Comparison of ENCODE assay signal across 10 mouse cellular contexts in the genomic region with DNA sequence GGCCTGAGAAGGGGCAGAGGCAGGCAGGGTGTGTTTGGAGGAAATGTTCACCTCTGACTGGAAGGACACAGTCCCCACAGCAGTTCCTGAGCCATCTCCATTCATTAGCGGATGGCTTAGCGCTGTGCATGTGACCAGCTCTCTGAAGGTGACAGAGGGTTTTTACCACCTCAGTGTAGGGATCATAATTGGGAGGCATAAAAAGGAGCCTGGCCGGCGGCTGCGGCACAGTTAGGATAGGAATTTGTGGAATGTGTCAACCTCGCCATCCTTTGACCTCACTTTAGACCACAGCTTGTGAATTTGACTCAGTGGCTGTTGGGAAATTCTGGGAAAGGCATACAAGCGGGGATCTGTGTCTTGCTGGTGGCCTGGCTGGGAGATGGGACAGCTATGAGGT. TPM values are rescaled to one million over a fixed set of nuclear protein-coding genes. Genes with fewer than 3 reads are reported as not detected.
DNase-seq lines count a peak whose midpoint lies in the region; ATAC-seq lines count a peak whose summit lies in the region.
"Had no signal": no experiment of that assay in that cellular context is flagged by ENCODE, and none has a peak within 500 bp of the region (broad histone marks: within the 10 kb centered on the region; RNA-seq: fewer than 3 reads in every experiment).

No protein-coding gene starts in this region.

- 19% methylated on average over 7 of the region's 7 CpGs for WGBS in heart, embryonic 12.5 days
- WGBS in midbrain, embryonic 10.5 days, result 72% methylated on average over 7 of the region's 7 CpGs
- 62% methylated on average over 7 of the region's 7 CpGs for WGBS in midbrain, embryonic 15.5 days
- 42% methylated on average over 7 of the region's 7 CpGs for WGBS in intestine, embryonic 15.5 days

- H3K36me3 ChIP-seq in heart, embryonic 12.5 days, result peaks cover 24% of the 10 kb centered on the region
- H3K36me3 ChIP-seq in midbrain, embryonic 10.5 days, result no peaks in the 10 kb centered on the region
- no peaks in the 10 kb centered on the region for H3K36me3 ChIP-seq in midbrain, embryonic 15.5 days (replicated peaks)
- no peaks in the 10 kb centered on the region for H3K36me3 ChIP-seq in intestine, embryonic 15.5 days

- H3K9me3 ChIP-seq in heart, embryonic 12.5 days (replicated peaks), result no peaks in the 10 kb centered on the region
- H3K9me3 ChIP-seq in midbrain, embryonic 10.5 days (replicated peaks), result no peaks in the 10 kb centered on the region
- no peaks in the 10 kb centered on the region for H3K9me3 ChIP-seq in midbrain, embryonic 15.5 days
- H3K9me3 ChIP-seq in intestine, embryonic 15.5 days, result no peaks in the 10 kb centered on the region

- H3K4me2 ChIP-seq in heart, embryonic 12.5 days, result peak overlapping the region; percentile 48
- no peak overlapping the region for H3K4me2 ChIP-seq in midbrain, embryonic 15.5 days
- H3K4me2 ChIP-seq in intestine, embryonic 15.5 days (replicated peaks), result 0 out of 2 replicates have a peak overlapping the region, but pooled peaks have one; percentile 22

- peak overlapping the region; percentile 33 for H3K9ac ChIP-seq in heart, embryonic 12.5 days
- H3K9ac ChIP-seq in midbrain, embryonic 15.5 days, result no peak overlapping the region
- no peak overlapping the region for H3K9ac ChIP-seq in intestine, embryonic 15.5 days

- H3K4me3 ChIP-seq in heart, embryonic 12.5 days, result peak overlapping the region; percentile 15; the same call in 1 of the 2 replicates
- no peak overlapping the region for H3K4me3 ChIP-seq in midbrain, embryonic 10.5 days
- no peak overlapping the region for H3K4me3 ChIP-seq in midbrain, embryonic 15.5 days
- H3K4me3 ChIP-seq in intestine, embryonic 15.5 days (replicated peaks), result no peak overlapping the region

- H3K27ac ChIP-seq in heart, embryonic 12.5 days (ENCODE audit: poor library complexity, severe bottlenecking), result peak overlapping the region; percentile 77
- H3K27ac ChIP-seq in midbrain, embryonic 10.5 days (replicated peaks), result peak overlapping the region; percentile 53
- no peak overlapping the region for H3K27ac ChIP-seq in midbrain, embryonic 15.5 days
- H3K27ac ChIP-seq in intestine, embryonic 15.5 days, result no peak overlapping the region

- no peak for DNase-seq in heart, postnatal 10 days
- no peak for DNase-seq in midbrain, embryonic 10.5 days (ENCODE audit: low spot score)
- DNase-seq in retina, embryonic 14.5 days (ENCODE audit: low spot score), result peak; percentile 23
- no peak for DNase-seq in left cerebral cortex, adult 8-10 months (ENCODE audit: low spot score in 2 of 2)
- no peak for DNase-seq in thymus, postnatal 0 days (ENCODE audit: low spot score)
- DNase-seq: adrenal gland, postnatal 25 days; thymus, adult 18-20 months had no signal

- intact Hi-C loops in heart, postnatal 10 days (cut with DNase I), result no loop called here

- H3K4me1 ChIP-seq in heart, embryonic 12.5 days (replicated peaks), result peaks cover 58% of the 10 kb centered on the region
- peaks cover 20% of the 10 kb centered on the region for H3K4me1 ChIP-seq in midbrain, embryonic 10.5 days
- no peaks in the 10 kb centered on the region for H3K4me1 ChIP-seq in midbrain, embryonic 15.5 days
- H3K4me1 ChIP-seq in intestine, embryonic 15.5 days (replicated peaks), result peaks cover 25% of the 10 kb centered on the region

- no peaks in the 10 kb centered on the region for H3K27me3 ChIP-seq in heart, embryonic 12.5 days (replicated peaks)
- H3K27me3 ChIP-seq in midbrain, embryonic 10.5 days (ENCODE audit: low read depth, poor library complexity, severe bottlenecking), result no peaks in the 10 kb centered on the region
- H3K27me3 ChIP-seq in midbrain, embryonic 15.5 days (replicated peaks), result no peaks in the 10 kb centered on the region
- H3K27me3 ChIP-seq in intestine, embryonic 15.5 days (replicated peaks), result no peaks in the 10 kb centered on the region

- no peak for ATAC-seq in heart, embryonic 12.5 days (ENCODE audit: insufficient number of reproducible peaks, low FRiP score)
- ATAC-seq in midbrain, embryonic 15.5 days (replicated peaks), result no peak
- ATAC-seq in intestine, embryonic 15.5 days, result no peak

RNA-seq across cellular contexts. Expression of a gene that starts 7.4 kb away (rescaled TPM):
- polyA plus RNA-seq in heart, embryonic 12.5 days (2016; fragmentation: Nextera tagmentation; extraction: Ambion mirVana), result 159 and 168 TPM in 2 replicates
- total RNA-seq in heart, postnatal 10 days (2021), result 100 to 1,000 TPM; 152 to 166 TPM
- 25.6 and 29.2 TPM in 2 replicates for polyA plus RNA-seq in midbrain, embryonic 10.5 days (2016; fragmentation: Nextera tagmentation; extraction: Ambion mirVana)
- 32.4 and 32.8 TPM in 2 replicates for polyA plus RNA-seq in midbrain, embryonic 15.5 days (2015; fragmentation: Nextera tagmentation; extraction: Ambion mirVana)
- polyA plus RNA-seq in intestine, embryonic 15.5 days (2015; fragmentation: Nextera tagmentation; extraction: Ambion mirVana), result 62.6 and 63.2 TPM in 2 replicates
- 10 to 100 TPM; 19.5 to 22.0 (median 21.4) TPM for total RNA-seq in left cerebral cortex, adult 8-10 months (2022)
- polyA plus RNA-seq in thymus, postnatal 0 days (2015; fragmentation: Nextera tagmentation; extraction: Ambion mirVana), result 25.9 and 28.5 TPM in 2 replicates

RNA-seq across cellular contexts. Expression of a gene that starts 32.2 kb away (rescaled TPM):
- 285 and 294 TPM in 2 replicates for polyA plus RNA-seq in heart, embryonic 12.5 days (2016; fragmentation: Nextera tagmentation; extraction: Ambion mirVana)
- total RNA-seq in heart, postnatal 10 days (2021), result 100 to 1,000 TPM; 522 to 538 TPM
- polyA plus RNA-seq in midbrain, embryonic 10.5 days (2016; fragmentation: Nextera tagmentation; extraction: Ambion mirVana), result 26.4 and 30.3 TPM in 2 replicates
- polyA plus RNA-seq in midbrain, embryonic 15.5 days (2015; fragmentation: Nextera tagmentation; extraction: Ambion mirVana), result 97.6 and 101 TPM in 2 replicates
- polyA plus RNA-seq in intestine, embryonic 15.5 days (2015; fragmentation: Nextera tagmentation; extraction: Ambion mirVana), result 19.2 and 19.6 TPM in 2 replicates
- 100 to 1,000 TPM; 143 to 158 (median 151) TPM for total RNA-seq in left cerebral cortex, adult 8-10 months (2022)
- polyA plus RNA-seq in thymus, postnatal 0 days (2015; fragmentation: Nextera tagmentation; extraction: Ambion mirVana), result 2.0 and 2.4 TPM in 2 replicates

RNA-seq across cellular contexts. Expression of a gene that starts 50.2 kb away (rescaled TPM):
- polyA plus RNA-seq in heart, embryonic 12.5 days (2016; fragmentation: Nextera tagmentation; extraction: Ambion mirVana), result 18.7 and 20.3 TPM in 2 replicates
- 10 to 100 TPM in 1 of 2 experiments, 1 to 10 TPM in 1; 9.9 to 11.7 TPM for total RNA-seq in heart, postnatal 10 days (2021)
- 25.6 and 27.9 TPM in 2 replicates for polyA plus RNA-seq in midbrain, embryonic 10.5 days (2016; fragmentation: Nextera tagmentation; extraction: Ambion mirVana)
- 23.2 and 25.1 TPM in 2 replicates for polyA plus RNA-seq in midbrain, embryonic 15.5 days (2015; fragmentation: Nextera tagmentation; extraction: Ambion mirVana)
- 30.1 and 35.5 TPM in 2 replicates for polyA plus RNA-seq in intestine, embryonic 15.5 days (2015; fragmentation: Nextera tagmentation; extraction: Ambion mirVana)
- total RNA-seq in left cerebral cortex, adult 8-10 months (2022), result 10 to 100 TPM in 1 of 4 experiments, 1 to 10 TPM in 3; 6.8 to 11.9 (median 9.1) TPM
- 21.0 and 24.1 TPM in 2 replicates for polyA plus RNA-seq in thymus, postnatal 0 days (2015; fragmentation: Nextera tagmentation; extraction: Ambion mirVana)

RNA-seq across cellular contexts. Expression of a gene that starts 54.3 kb away (rescaled TPM):
- 31.6 and 35.3 TPM in 2 replicates for polyA plus RNA-seq in heart, embryonic 12.5 days (2016; fragmentation: Nextera tagmentation; extraction: Ambion mirVana)
- total RNA-seq in heart, postnatal 10 days (2021), result 100 to 1,000 TPM in 1 of 2 experiments, 10 to 100 TPM in 1; 87.9 to 103 TPM
- polyA plus RNA-seq in midbrain, embryonic 10.5 days (2016; fragmentation: Nextera tagmentation; extraction: Ambion mirVana), result 10.8 and 11.9 TPM in 2 replicates
- 24.2 and 26.9 TPM in 2 replicates for polyA plus RNA-seq in midbrain, embryonic 15.5 days (2015; fragmentation: Nextera tagmentation; extraction: Ambion mirVana)
- polyA plus RNA-seq in intestine, embryonic 15.5 days (2015; fragmentation: Nextera tagmentation; extraction: Ambion mirVana), result 14.0 and 15.7 TPM in 2 replicates
- total RNA-seq in left cerebral cortex, adult 8-10 months (2022), result 100 to 1,000 TPM; 110 to 142 (median 119) TPM
- 5.5 and 5.7 TPM in 2 replicates for polyA plus RNA-seq in thymus, postnatal 0 days (2015; fragmentation: Nextera tagmentation; extraction: Ambion mirVana)

RNA-seq across cellular contexts. Expression of a gene that starts 59.1 kb away (rescaled TPM):
- 67.5 and 73.3 TPM in 2 replicates for polyA plus RNA-seq in heart, embryonic 12.5 days (2016; fragmentation: Nextera tagmentation; extraction: Ambion mirVana)
- 10 to 100 TPM; 35.4 to 37.6 TPM for total RNA-seq in heart, postnatal 10 days (2021)
- 119 and 132 TPM in 2 replicates for polyA plus RNA-seq in midbrain, embryonic 10.5 days (2016; fragmentation: Nextera tagmentation; extraction: Ambion mirVana)
- 73.5 and 76.5 TPM in 2 replicates for polyA plus RNA-seq in midbrain, embryonic 15.5 days (2015; fragmentation: Nextera tagmentation; extraction: Ambion mirVana)
- 95.7 and 99.6 TPM in 2 replicates for polyA plus RNA-seq in intestine, embryonic 15.5 days (2015; fragmentation: Nextera tagmentation; extraction: Ambion mirVana)
- 100 to 1,000 TPM in 2 of 4 experiments, 10 to 100 TPM in 2; 95.8 to 114 (median 105) TPM for total RNA-seq in left cerebral cortex, adult 8-10 months (2022)
- polyA plus RNA-seq in thymus, postnatal 0 days (2015; fragmentation: Nextera tagmentation; extraction: Ambion mirVana), result 125 and 146 TPM in 2 replicates

Comparison
In these comparisons a context has a peak if more than half of its experiments do, and no peak if none do; other contexts are left out.
1. H3K27ac ChIP-seq: peak in heart, embryonic 12.5 days (single experiment) and midbrain, embryonic 10.5 days (single experiment); none in midbrain, embryonic 15.5 days (single experiment) and intestine, embryonic 15.5 days (single experiment).